In genomic region chr11:87750521-87750920, GRCm38 (mm10) we compare ENCODE assay signal across 15 mouse cellular contexts. TPM values are rescaled to one million over a fixed set of nuclear protein-coding genes. Genes with fewer than 3 reads are reported as not detected.
DNase-seq lines count a peak whose midpoint lies in the region; ATAC-seq and TF ChIP-seq lines count a peak whose summit lies in the region.
"Had no signal": no experiment of that assay in that cellular context is flagged by ENCODE, and none has a peak within 500 bp of the region (broad histone marks: within the 10 kb centered on the region; RNA-seq: fewer than 3 reads in every experiment).

No protein-coding gene starts in this region.

- H3K4me2 ChIP-seq in kidney, embryonic 15.5 days: no peak overlapping the region
- no peak overlapping the region for H3K4me2 ChIP-seq in kidney, embryonic 14.5 days (replicated peaks; ENCODE audit: low read depth, low read length)
- peak overlapping the region; percentile 88 for H3K4me2 ChIP-seq in liver, embryonic 13.5 days
- H3K4me2 ChIP-seq: hindbrain, embryonic 15.5 days; limb, embryonic 15.5 days had no signal

- H3K27me3 ChIP-seq in kidney, embryonic 15.5 days: no peaks in the 10 kb centered on the region
- H3K27me3 ChIP-seq in kidney, embryonic 14.5 days (ENCODE audit: control insufficient read depth, insufficient read depth, low read length): no peaks in the 10 kb centered on the region
- H3K27me3 ChIP-seq in liver, embryonic 13.5 days: no peaks in the 10 kb centered on the region
- H3K27me3 ChIP-seq: hindbrain, embryonic 15.5 days had no signal

- peaks cover 23% of the 10 kb centered on the region for H3K4me1 ChIP-seq in kidney, embryonic 15.5 days
- peaks cover 18% of the 10 kb centered on the region; the same call in 1 of the 2 replicates for H3K4me1 ChIP-seq in kidney, embryonic 14.5 days (ENCODE audit: control insufficient read depth, insufficient read depth, low read length)
- peaks cover 90% of the 10 kb centered on the region for H3K4me1 ChIP-seq in liver, embryonic 13.5 days (replicated peaks)
- H3K4me1 ChIP-seq: hindbrain, embryonic 15.5 days had no signal

- ATAC-seq in kidney, embryonic 15.5 days (replicated peaks; ENCODE audit: low FRiP score): no peak
- ATAC-seq in kidney, embryonic 14.5 days (ENCODE audit: low FRiP score, low TSS enrichment): no peak
- ATAC-seq in liver, embryonic 13.5 days (ENCODE audit: low read depth): 0 out of 2 replicates have a peak, but pooled peaks have one; percentile 8
- ATAC-seq in monocyte, adult 5-6 weeks (replicated peaks; ENCODE audit: insufficient number of reproducible peaks, low FRiP score, low TSS enrichment, poor library complexity, severe bottlenecking): no peak
- ATAC-seq: midbrain, embryonic 16.5 days had no signal

- 73% methylated on average over 3 of the region's 3 CpGs for WGBS in kidney, embryonic 15.5 days
- WGBS in kidney, embryonic 14.5 days: 83% methylated on average over 3 of the region's 3 CpGs
- 19% methylated on average over 3 of the region's 3 CpGs for WGBS in liver, embryonic 13.5 days (ENCODE audit: insufficient replicate concordance)

- H3K9me3 ChIP-seq in kidney, embryonic 15.5 days (replicated peaks): no peaks in the 10 kb centered on the region
- no peaks in the 10 kb centered on the region for H3K9me3 ChIP-seq in kidney, embryonic 14.5 days (ENCODE audit: control insufficient read depth, low read length)
- no peaks in the 10 kb centered on the region for H3K9me3 ChIP-seq in liver, embryonic 13.5 days (replicated peaks)
- H3K9me3 ChIP-seq: hindbrain, embryonic 15.5 days; limb, embryonic 15.5 days had no signal

- H3K9ac ChIP-seq in kidney, embryonic 15.5 days: no peak overlapping the region
- H3K9ac ChIP-seq in kidney, embryonic 14.5 days (ENCODE audit: low read depth, low read length): no peak overlapping the region
- H3K9ac ChIP-seq in liver, embryonic 13.5 days: peak overlapping the region; percentile 98
- H3K9ac ChIP-seq: hindbrain, embryonic 15.5 days; limb, embryonic 15.5 days had no signal

- peak overlapping the region; percentile 76; the same call in 1 of the 2 replicates for H3K27ac ChIP-seq in kidney, embryonic 15.5 days
- H3K27ac ChIP-seq in kidney, embryonic 14.5 days (ENCODE audit: low read depth, low read length): no peak overlapping the region
- peak overlapping the region; percentile 100 for H3K27ac ChIP-seq in liver, embryonic 13.5 days
- no peak overlapping the region for H3K27ac ChIP-seq in left cerebral cortex, adult 2 months
- H3K27ac ChIP-seq: hindbrain, embryonic 15.5 days had no signal

- 0 out of 2 replicates have a peak, but pooled peaks cover under 1% of the 10 kb centered on the region for H3K36me3 ChIP-seq in kidney, embryonic 15.5 days
- H3K36me3 ChIP-seq in kidney, embryonic 14.5 days (ENCODE audit: control insufficient read depth, insufficient read depth, low read length): 0 out of 2 replicates have a peak, but pooled peaks cover under 1% of the 10 kb centered on the region
- H3K36me3 ChIP-seq in liver, embryonic 13.5 days: peaks cover 5% of the 10 kb centered on the region; the same call in 1 of the 2 replicates
- H3K36me3 ChIP-seq: hindbrain, embryonic 15.5 days had no signal

- no peak overlapping the region for H3K4me3 ChIP-seq in kidney, embryonic 15.5 days (replicated peaks)
- H3K4me3 ChIP-seq in kidney, embryonic 14.5 days (ENCODE audit: low read length): no peak overlapping the region
- peak overlapping the region; percentile 45 for H3K4me3 ChIP-seq in liver, embryonic 13.5 days (replicated peaks)
- no peak overlapping the region for H3K4me3 ChIP-seq in left cerebral cortex, adult 2 months
- H3K4me3 ChIP-seq: hindbrain, embryonic 15.5 days; layer of hippocampus, adult 2 months; limb, embryonic 15.5 days had no signal

- intact Hi-C loops in left cerebral cortex, adult 2 months (cut with DNase I): no loop called here

- no peak for TF ChIP-seq CTCF in left cerebral cortex, adult 2 months (IDR thresholded peaks at IDR 0.05)

- peak; percentile 80 for DNase-seq in T-cell, adult 2 months (ENCODE audit: low spot score)
- DNase-seq in liver, embryonic 13.5 days: no peak
- DNase-seq in thymus, postnatal 10 days (ENCODE audit: low spot score in 2 of 2): peak; percentile 71 to 74
- no peak for DNase-seq in c-Kit-positive CD71-positive TER-119-positive erythroid progenitor cells, embryonic 14.5 days (ENCODE audit: low spot score)
- no peak for DNase-seq in left cerebral cortex, adult 2 months (ENCODE audit: extremely low spot score in 1 of 2, low spot score in 2 of 2)
- DNase-seq: adrenal gland, adult 2 months; cerebellum, adult 9-11 months; gastrocnemius, postnatal 10 days had no signal

RNA-seq across cellular contexts. Expression of gene Tspoap1, which starts 9.8 kb away (rescaled TPM):
- 4.4 and 5.1 TPM in 2 replicates for polyA plus RNA-seq in kidney, embryonic 15.5 days (2015; fragmentation: Nextera tagmentation; extraction: Ambion mirVana)
- polyA plus RNA-seq in kidney, embryonic 14.5 days (2014; fragmentation: Nextera tagmentation; extraction: Ambion mirVana): 3.0 and 4.2 TPM in 2 replicates
- polyA plus RNA-seq in liver, embryonic 13.5 days (2015; fragmentation: Nextera tagmentation; extraction: Ambion mirVana): 2.7 and 3.1 TPM in 2 replicates
- 4.3 to 7.3 TPM (median 5.4 TPM) in 3 replicates for total RNA-seq in monocyte, adult 5-6 weeks (2017)
- 100 to 1,000 TPM; 190 to 202 TPM for total RNA-seq in left cerebral cortex, adult 2 months (2021)

RNA-seq across cellular contexts. Expression of gene Supt4a, which starts 13.2 kb away (rescaled TPM):
- polyA plus RNA-seq in kidney, embryonic 15.5 days (2015; fragmentation: Nextera tagmentation; extraction: Ambion mirVana): 164 and 168 TPM in 2 replicates
- polyA plus RNA-seq in kidney, embryonic 14.5 days (2014; fragmentation: Nextera tagmentation; extraction: Ambion mirVana): 188 and 200 TPM in 2 replicates
- polyA plus RNA-seq in liver, embryonic 13.5 days (2015; fragmentation: Nextera tagmentation; extraction: Ambion mirVana): 219 and 233 TPM in 2 replicates
- total RNA-seq in monocyte, adult 5-6 weeks (2017): 123 to 169 TPM (median 136 TPM) in 3 replicates
- total RNA-seq in left cerebral cortex, adult 2 months (2021): 10 to 100 TPM; 66.3 to 82.3 TPM

RNA-seq across cellular contexts. Expression of gene Mpo, which starts 42.9 kb away (rescaled TPM):
- polyA plus RNA-seq in kidney, embryonic 15.5 days (2015; fragmentation: Nextera tagmentation; extraction: Ambion mirVana): 4.2 and 5.7 TPM in 2 replicates
- 0.41 TPM in 1 of 2 replicates, not detected in the other for polyA plus RNA-seq in kidney, embryonic 14.5 days (2014; fragmentation: Nextera tagmentation; extraction: Ambion mirVana)
- 276 and 298 TPM in 2 replicates for polyA plus RNA-seq in liver, embryonic 13.5 days (2015; fragmentation: Nextera tagmentation; extraction: Ambion mirVana)
- not detected in 3 replicates for total RNA-seq in monocyte, adult 5-6 weeks (2017)
- total RNA-seq in left cerebral cortex, adult 2 months (2021): not detected
- total RNA-seq: layer of hippocampus, adult 2 months had no signal
- polyA plus RNA-seq: adrenal gland, adult 2 months had no signal

Comparison
In these comparisons a context has a peak if more than half of its experiments do, and no peak if none do; other contexts are left out.
1. H3K27ac ChIP-seq: peak in kidney, embryonic 15.5 days (single experiment) and liver, embryonic 13.5 days (single experiment); none in kidney, embryonic 14.5 days (single experiment) and left cerebral cortex, adult 2 months (single experiment).
2. DNase-seq: peak in T-cell, adult 2 months (single experiment) and thymus, postnatal 10 days (2 of 2); none in liver, embryonic 13.5 days (single experiment), c-Kit-positive CD71-positive TER-119-positive erythroid progenitor cells, embryonic 14.5 days (single experiment) and left cerebral cortex, adult 2 months (0 of 2).
3. RNA of gene Mpo, which starts 42.9 kb away (polyA plus RNA-seq): 276 to 298 TPM in liver, embryonic 13.5 days; 4.2 to 5.7 TPM in kidney, embryonic 15.5 days and 0.41 TPM in kidney, embryonic 14.5 days; every median in the first group is over 10 times any median in the second.